Mouse (Mus musculus): ENCODE results near the gene Arpp21.
A peak's percentile ranks its signal among the peaks of the same experiment; 100 is the strongest.

Arpp21 gene

GRCm38 (mm10) chr9:112235696-112236397 lies at the start of gene Arpp21:
Arpp21 (minus strand) TSS chr9:112235938.
- peak in 1 of 2 experiments; percentile 44 for DNase-seq

GRCm38 (mm10) chr9:112272426-112272969 lies 36.8 kb upstream of the Arpp21 start:
- no peak for DNase-seq

- no peak for DNase-seq
Measured at GRCm38 (mm10) chr9:112264982-112265641, 29.4 kb upstream of the Arpp21 start.

- no peak for DNase-seq
Measured at GRCm38 (mm10) chr9:112261986-112262901, 26.5 kb upstream of the Arpp21 start.

GRCm38 (mm10) chr9:112261556-112261955 lies 25.8 kb upstream of the Arpp21 start:
- DNase-seq, result no peak

- no peak for DNase-seq
Measured at GRCm38 (mm10) chr9:112260696-112261095, 25.0 kb upstream of the Arpp21 start.

- no peak for DNase-seq
Measured at GRCm38 (mm10) chr9:112258560-112258959, 22.8 kb upstream of the Arpp21 start.

GRCm38 (mm10) chr9:112255971-112256370 lies 20.2 kb upstream of the Arpp21 start:
- DNase-seq, result no peak

- no peak for DNase-seq
Measured at GRCm38 (mm10) chr9:112253730-112254129, 18.0 kb upstream of the Arpp21 start.

- DNase-seq, result no peak
Measured at GRCm38 (mm10) chr9:112251857-112252256, 16.1 kb upstream of the Arpp21 start.

GRCm38 (mm10) chr9:112251339-112251738 lies 15.6 kb upstream of the Arpp21 start:
- DNase-seq, result no peak

- DNase-seq, result no peak
Measured at GRCm38 (mm10) chr9:112249753-112250152, 14.0 kb upstream of the Arpp21 start.

DNA sequence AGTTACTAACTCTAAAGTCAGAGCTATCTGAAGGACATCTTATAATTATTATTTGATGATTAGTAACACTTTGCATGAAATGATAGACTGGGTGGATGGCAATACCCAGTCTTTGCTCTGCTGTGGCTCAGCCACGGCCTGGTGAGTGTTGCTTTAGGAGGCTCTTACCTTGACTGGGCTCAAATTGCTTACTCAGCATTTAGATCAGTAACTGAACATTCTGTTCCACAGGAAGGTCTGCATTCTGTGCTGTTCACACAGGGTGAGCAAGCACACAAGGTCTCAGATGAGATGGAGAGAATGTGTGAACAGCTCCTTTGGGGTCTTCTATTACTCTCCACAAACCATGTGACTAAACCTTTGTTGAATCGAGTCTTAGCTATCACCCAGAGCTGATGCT lies 11.4 kb upstream of the Arpp21 start:
- DNase-seq, result no peak

GRCm38 (mm10) chr9:112238168-112238567 lies 2.4 kb upstream of the Arpp21 start:
- DNase-seq, result no peak

DNA sequence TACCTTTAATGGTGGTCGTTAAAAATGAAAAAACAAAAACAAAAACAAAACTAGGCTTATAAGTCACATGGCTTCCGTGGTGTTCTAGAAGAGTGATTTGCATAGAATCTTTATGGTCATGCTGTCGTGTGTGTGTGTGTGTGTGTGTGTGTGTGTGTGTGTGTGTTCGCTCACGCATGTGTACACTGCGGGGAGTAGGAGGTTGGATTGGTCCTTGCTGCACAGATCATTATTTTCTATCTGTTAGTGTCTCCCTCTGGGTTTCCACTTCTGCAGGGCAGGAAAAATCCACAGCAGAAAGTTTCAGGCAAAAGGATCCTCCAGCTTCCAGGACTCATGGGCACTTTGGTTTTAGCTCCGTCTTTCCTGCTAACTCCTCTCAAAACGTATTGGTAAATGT lies 813 bp upstream of the Arpp21 start:
- no peak for DNase-seq

- DNase-seq, result peak; percentile 64 to 71
Measured at GRCm38 (mm10) chr9:112235041-112235695, 570 bp downstream of the Arpp21 start.

- DNase-seq, result peak; percentile 62 to 67
Measured at GRCm38 (mm10) chr9:112234505-112235024, 1.2 kb downstream of the Arpp21 start.

- DNase-seq, result no peak
Measured at GRCm38 (mm10) chr9:112233822-112234504, 1.8 kb downstream of the Arpp21 start.

GRCm38 (mm10) chr9:112233378-112233777 lies 2.4 kb downstream of the Arpp21 start:
- no peak for DNase-seq

- DNase-seq, result no peak
Measured at GRCm38 (mm10) chr9:112231935-112232575, 3.7 kb downstream of the Arpp21 start.

DNA sequence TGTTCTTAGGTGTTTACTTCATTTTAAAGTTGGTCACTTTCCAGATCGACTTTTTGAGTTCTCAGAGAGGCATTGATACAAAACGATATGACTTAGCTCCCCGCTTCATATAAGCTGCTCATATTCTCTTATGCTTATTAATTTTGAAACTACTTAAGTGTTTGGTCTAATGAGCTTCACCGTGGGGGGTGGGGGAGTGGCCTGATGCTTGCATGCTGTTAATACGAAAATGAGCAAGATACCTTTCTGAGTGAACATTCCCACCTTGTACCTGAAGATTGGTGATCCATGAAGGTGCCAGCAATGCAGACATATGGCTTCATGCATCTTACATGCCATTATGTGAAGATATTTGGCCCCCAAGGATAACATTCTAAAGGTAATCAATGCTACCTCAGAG lies 4.4 kb downstream of the Arpp21 start:
- no peak for DNase-seq

Data from thymus, postnatal 36 days (tissue).